Mouse (Mus musculus): ENCODE results near the gene Raver1.

DNA sequence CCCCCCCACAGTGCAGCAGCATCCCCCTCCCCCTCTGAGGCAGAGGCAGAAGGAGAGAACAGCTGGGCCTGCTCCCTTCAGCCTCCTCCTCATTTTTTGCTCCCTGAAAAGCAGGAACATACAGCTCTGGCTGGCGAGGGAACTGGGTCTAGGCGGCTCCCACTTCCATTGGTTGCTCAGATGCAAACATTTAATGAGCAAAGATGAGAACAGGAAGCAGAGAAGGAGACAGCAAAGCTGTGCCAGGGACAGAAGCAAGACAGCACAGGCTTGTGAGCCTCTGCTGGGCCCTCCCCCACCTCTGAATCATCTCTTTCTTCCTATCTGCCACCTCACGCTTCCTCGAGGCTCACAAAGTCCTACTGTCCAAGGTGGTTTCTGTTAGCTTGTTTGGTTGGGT, 50.5 kb downstream of the Raver1 start:
- TF ChIP-seq CTCF (IDR thresholded peaks at IDR 0.05; ENCODE audit: control insufficient read depth, insufficient read depth, low read length): no peak
- no peak for TF ChIP-seq POLR2A (IDR thresholded peaks at IDR 0.05; ENCODE audit: borderline replicate concordance, control insufficient read depth, low read depth, low read length)
